Mouse (Mus musculus) liver, postnatal 0 days (tissue): ENCODE measurements at regions not wholly inside any gene's neighbourhood (a gene's known extent, or its start where the extent isn't known, plus 50 kb on each side); places are given as distances from the start of the nearest gene placed in this dataset.

ENCODE experiments used
- ATAC-seq: fragments of 200-750 bp; cut with Nextera tagmentation; 2 replicates; pipeline ENCODE4 v1.8.0; 2017; ENCODE audit warnings: mild to moderate bottlenecking, moderate library complexity
- DNase-seq: peaks from one replicate; pipeline ENCODE4 v3.0.0-alpha.2; 2016
- H3K27ac ChIP-seq: fragments of 300-500 bp; sonication (generic); 2 replicates; pipeline ENCODE4 v1.5.1; 2014; ENCODE audit warnings: antibody characterized with exemption, moderate library complexity, mild to moderate bottlenecking, low read depth
- H3K27me3 ChIP-seq: fragments of 300-500 bp; sonication (generic); 2 replicates; pipeline ENCODE4 v1.6.1; 2014; ENCODE audit warnings: low read length, control low read depth, mixed read lengths; ENCODE audit not compliant: insufficient read depth
- H3K36me3 ChIP-seq: fragments of 300-500 bp; sonication (generic); replicated peaks from 2 replicates; pipeline ENCODE4 v1.6.1; 2014; ENCODE audit warnings: mild to moderate bottlenecking, control low read depth, low read length, moderate library complexity, mixed read lengths; ENCODE audit not compliant: insufficient read depth
- H3K4me1 ChIP-seq: fragments of 300-500 bp; sonication (generic); 2 replicates; pipeline ENCODE4 v1.6.1; 2014; ENCODE audit warnings: antibody characterized with exemption, mild to moderate bottlenecking, control low read depth; ENCODE audit not compliant: insufficient read depth
- H3K4me2 ChIP-seq: fragments of 300-500 bp; sonication (generic); 2 replicates; pipeline ENCODE4 v1.6.1; 2014; ENCODE audit warnings: low read depth, mild to moderate bottlenecking, low read length, moderate library complexity, mixed read lengths
- H3K4me3 ChIP-seq: fragments of 300-500 bp; sonication (generic); 2 replicates; pipeline ENCODE4 v1.5.1; 2014; ENCODE audit warnings: low read depth, low read length
- H3K9ac ChIP-seq: fragments of 300-500 bp; sonication (generic); replicated peaks from 2 replicates; pipeline ENCODE4 v1.6.1; 2014; ENCODE audit warnings: mild to moderate bottlenecking, moderate library complexity
- H3K9me3 ChIP-seq: fragments of 300-500 bp; sonication (generic); 2 replicates; pipeline ENCODE4 v1.6.1; 2016; ENCODE audit warnings: mild to moderate bottlenecking, control low read depth, low read length, mixed read lengths
- CTCF ChIP-seq: sonication (generic); IDR thresholded peaks from 2 replicates; pipeline ENCODE4 v1.5.1; 2016; ENCODE audit warnings: antibody characterized with exemption, low read depth
- EP300 ChIP-seq: IDR thresholded peaks from 2 replicates; pipeline ENCODE4 v1.6.1; 2016; ENCODE audit warnings: antibody characterized with exemption, low read depth, mild to moderate bottlenecking
- WGBS: fragments of 180-500 bp; shearing (Covaris S2); extraction: QIAGEN DNeasy Blood & Tissue Kit; methylation state at CpG from one replicate; pipeline ENCODE4 v1.1.7; 2014; ENCODE audit not compliant: insufficient replicate concordance; 5-methylcytosine and 5-hydroxymethylcytosine counted together

GRCm38 (mm10) chr16:8938516-8938915 is 108.6 kb downstream of the 1810013L24Rik start:
- no peaks in the 10 kb centered on the region for H3K27me3 ChIP-seq
- H3K4me3 ChIP-seq, result no peak overlapping the region
- H3K9ac ChIP-seq, result no peak overlapping the region
- no peak overlapping the region for H3K27ac ChIP-seq
- no peaks in the 10 kb centered on the region for H3K36me3 ChIP-seq
- H3K9me3 ChIP-seq, result no peaks in the 10 kb centered on the region
- ATAC-seq, result no peak
- no peak for TF ChIP-seq EP300
- no peak for TF ChIP-seq CTCF
- H3K4me2 ChIP-seq, result no peak overlapping the region
- no peaks in the 10 kb centered on the region for H3K4me1 ChIP-seq
- WGBS, result 36% methylated on average over 5 of the region's 5 CpGs
- no peak for DNase-seq

GRCm38 (mm10) chr16:8939136-8939535 is 109.2 kb downstream of the 1810013L24Rik start:
- no peak for ATAC-seq
- WGBS, result 43% methylated on average over 7 of the region's 7 CpGs
- no peaks in the 10 kb centered on the region for H3K36me3 ChIP-seq
- DNase-seq, result no peak
- TF ChIP-seq EP300, result no peak
- no peak for TF ChIP-seq CTCF
- H3K9ac ChIP-seq, result no peak overlapping the region
- H3K9me3 ChIP-seq, result no peaks in the 10 kb centered on the region
- no peaks in the 10 kb centered on the region for H3K4me1 ChIP-seq
- no peak overlapping the region for H3K27ac ChIP-seq
- no peaks in the 10 kb centered on the region for H3K27me3 ChIP-seq
- no peak overlapping the region for H3K4me3 ChIP-seq
- no peak overlapping the region for H3K4me2 ChIP-seq

GRCm38 (mm10) chr16:8944412-8945102 is 114.7 kb downstream of the 1810013L24Rik start:
- Histone ChIP-seq H3K9me3 (no peaks in the 10 kb centered on the region), H3K4me3 (no peak overlapping the region), H3K4me2 (no peak overlapping the region), H3K36me3 (no peaks in the 10 kb centered on the region), H3K27ac (no peak overlapping the region), H3K9ac (no peak overlapping the region), H3K27me3 (no peaks in the 10 kb centered on the region), H3K4me1 (no peaks in the 10 kb centered on the region)
- TF ChIP-seq EP300, result no peak
- no peak for TF ChIP-seq CTCF
- DNase-seq (no peak), ATAC-seq (no peak)
- 50% methylated on average over 5 of the region's 5 CpGs for WGBS

- ATAC-seq (no peak), DNase-seq (no peak)
- Histone ChIP-seq H3K36me3 (no peaks in the 10 kb centered on the region), H3K27ac (no peak overlapping the region), H3K27me3 (no peaks in the 10 kb centered on the region), H3K9me3 (no peaks in the 10 kb centered on the region), H3K4me1 (no peaks in the 10 kb centered on the region), H3K4me3 (no peak overlapping the region), H3K4me2 (no peak overlapping the region), H3K9ac (no peak overlapping the region)
- TF ChIP-seq EP300 (no peak), CTCF (no peak)
- WGBS, result 60% methylated on average over 5 of the region's 5 CpGs
These were observed 117.9 kb downstream of the 1810013L24Rik start for GRCm38 (mm10) chr16:8947846-8948245.

GRCm38 (mm10) chr16:8951156-8951899 is 121.4 kb downstream of the 1810013L24Rik start:
- H3K9ac ChIP-seq, result no peak overlapping the region
- DNase-seq (no peak), ATAC-seq (no peak)
- no peak overlapping the region for H3K4me2 ChIP-seq
- TF ChIP-seq CTCF, result no peak
- no peak for TF ChIP-seq EP300
- no peak overlapping the region for H3K27ac ChIP-seq
- H3K36me3 ChIP-seq, result no peaks in the 10 kb centered on the region
- H3K9me3 ChIP-seq, result no peaks in the 10 kb centered on the region
- H3K4me1 ChIP-seq, result no peaks in the 10 kb centered on the region
- no peak overlapping the region for H3K4me3 ChIP-seq
- WGBS, result 66% methylated on average over 6 of the region's 6 CpGs
- no peaks in the 10 kb centered on the region for H3K27me3 ChIP-seq

- ATAC-seq (no peak), DNase-seq (no peak)
- no peaks in the 10 kb centered on the region for H3K4me1 ChIP-seq
- no peak for TF ChIP-seq CTCF
- no peak for TF ChIP-seq EP300
- H3K27me3 ChIP-seq, result no peaks in the 10 kb centered on the region
- H3K36me3 ChIP-seq, result no peaks in the 10 kb centered on the region
- H3K9me3 ChIP-seq, result no peaks in the 10 kb centered on the region
- H3K4me2 ChIP-seq, result no peak overlapping the region
- 69% methylated on average over 10 of the region's 10 CpGs for WGBS
- H3K27ac ChIP-seq, result no peak overlapping the region
- no peak overlapping the region for H3K9ac ChIP-seq
- no peak overlapping the region for H3K4me3 ChIP-seq
These were observed 131.8 kb downstream of the 1810013L24Rik start for GRCm38 (mm10) chr16:8961739-8962138.
